Mouse (Mus musculus) neural tube, postnatal 0 days (tissue): ENCODE results near the gene Plau. TPM values are rescaled to one million over a fixed set of nuclear protein-coding genes. Genes with fewer than 3 reads are reported as not detected.

Experiments
- polyA plus RNA-seq: library from polyadenylated mRNA; unstranded; fragments of >200 nt; fragmentation: Nextera tagmentation; extraction: Ambion mirVana; gene quantifications from 2 replicates; pipeline ENCODE4 v1.2.1, GENCODE M21; 2015

The Plau gene
- polyA plus RNA-seq = 0.56 and 0.62 TPM in 2 replicates

GRCm38 (mm10) chr14:20836171-20836904 lies at the start of gene Plau:
TSS of gene Plau (plus strand) at chr14:20836660.

GRCm38 (mm10) chr14:20793758-20794531 lies 42.5 kb upstream of the Plau start, which contains the start of gene Camk2g:
TSS of gene Camk2g (minus strand) at chr14:20794088.

Other genes starting within 250 kb of the Plau start
- 5.8 and 6.8 TPM in 2 replicates for gene Usp54, start 195.6 kb upstream of the Plau start, polyA plus RNA-seq
- 0.52 and 0.70 TPM in 2 replicates for gene Myoz1, start 180.1 kb upstream of the Plau start, polyA plus RNA-seq
- 0.22 and 0.23 TPM in 2 replicates for gene Synpo2l, start 168.3 kb upstream of the Plau start, polyA plus RNA-seq
- 47.3 and 53.6 TPM in 2 replicates for gene Sec24c, start 162.4 kb upstream of the Plau start, polyA plus RNA-seq
- 28.0 and 28.5 TPM in 2 replicates for gene Fut11, start 141.7 kb upstream of the Plau start, polyA plus RNA-seq
- 166 and 195 TPM in 2 replicates for gene Chchd1, start 133.7 kb upstream of the Plau start, polyA plus RNA-seq
- gene Zswim8, start 129.1 kb upstream of the Plau start, polyA plus RNA-seq = 29.7 and 39.4 TPM in 2 replicates
- 12.8 and 14.9 TPM in 2 replicates for gene Ndst2, start 102.1 kb upstream of the Plau start, polyA plus RNA-seq
- 377 and 399 TPM in 2 replicates for gene Camk2g, start 42.6 kb upstream of the Plau start, polyA plus RNA-seq
- gene Vcl, start 92.7 kb downstream of the Plau start, polyA plus RNA-seq = 15.8 and 16.6 TPM in 2 replicates
- gene Ap3m1, start 215.8 kb downstream of the Plau start, polyA plus RNA-seq = 48.0 and 49.5 TPM in 2 replicates
- 57.0 and 62.6 TPM in 2 replicates for gene Adk, start 215.9 kb downstream of the Plau start, polyA plus RNA-seq